Mouse (Mus musculus) CH12.LX (cell line): ENCODE data around the gene Hist1h2ag. TPM values are rescaled to one million over a fixed set of nuclear protein-coding genes. Genes with fewer than 3 reads are reported as not detected.

Experiments used
- DNase-seq: peaks from one replicate; pipeline ENCODE4 v3.0.0-alpha.2; 2013; ENCODE audit errors: extremely low read depth
- H3K27ac ChIP-seq: 2 replicates; pipeline ENCODE4 v1.5.1; 2012; ENCODE audit warnings: low read depth, mild to moderate bottlenecking, control low read depth, moderate library complexity; ENCODE audit not compliant: insufficient read depth
- H3K27me3 ChIP-seq: replicated peaks from 2 replicates; pipeline ENCODE3; 2012; ENCODE audit warnings: inconsistent platforms
- H3K36me3 ChIP-seq, 2 experiments: replicated peaks in 1 of 2; 2 replicates each; pipeline versions ENCODE3 to v1.6.1; 2012; ENCODE audit warnings: inconsistent platforms in 1 of 2, low read length in 1 of 2, mild to moderate bottlenecking in 1 of 2, mixed read lengths in 1 of 2, moderate library complexity in 1 of 2; ENCODE audit not compliant: control insufficient read depth in 1 of 2, insufficient read depth in 1 of 2
- H3K4me1 ChIP-seq, 2 experiments: 2 replicates each; pipeline ENCODE4 v1.6.1; 2012; ENCODE audit warnings: inconsistent platforms in 1 of 2, moderate library complexity in 1 of 2; ENCODE audit not compliant: insufficient read depth in 2 of 2, control insufficient read depth in 1 of 2
- H3K4me2 ChIP-seq: 2 replicates; pipeline ENCODE4 v1.6.1; 2012; ENCODE audit warnings: low read depth, mild to moderate bottlenecking, control low read depth; ENCODE audit not compliant: poor library complexity, insufficient read depth, severe bottlenecking
- H3K4me3 ChIP-seq, 3 experiments: fragments of 150-350 bp in 1 of 3; sonication (generic) in 1 of 3; replicated peaks in 1 of 3; 2 replicates each; pipeline versions ENCODE3 to v1.5.1; 2011 to 2012; ENCODE audit warnings: low read depth in 2 of 3, low read length in 2 of 3, mild to moderate bottlenecking in 2 of 3, moderate library complexity in 2 of 3, control low read depth in 1 of 3, improper control_type of control experiment in 1 of 3, inconsistent platforms in 1 of 3, mixed read lengths in 1 of 3; ENCODE audit not compliant: poor library complexity in 1 of 3
- H3K79me2 ChIP-seq: replicated peaks from 2 replicates; pipeline ENCODE4 v1.6.1; 2012; ENCODE audit warnings: mild to moderate bottlenecking, moderate library complexity; ENCODE audit not compliant: control insufficient read depth, poor library complexity, insufficient read depth, severe bottlenecking; ENCODE audit errors: extremely low read depth
- H3K9ac ChIP-seq: 2 replicates; pipeline ENCODE4 v1.6.1; 2012; ENCODE audit warnings: low read depth, mild to moderate bottlenecking, control low read depth, moderate library complexity; ENCODE audit not compliant: insufficient read depth
- H3K9me3 ChIP-seq: replicated peaks from 2 replicates; pipeline ENCODE3; 2012; ENCODE audit warnings: low read length, inconsistent platforms, mixed read lengths
- CHD1 ChIP-seq: IDR thresholded peaks from 2 replicates; pipeline ENCODE4 v1.6.1; 2012; ENCODE audit warnings: low read depth, low read length, improper control_type of control experiment, inconsistent platforms
- E2F4 ChIP-seq: IDR thresholded peaks from 2 replicates; pipeline ENCODE4 v1.6.1; 2011; ENCODE audit warnings: low read depth, low read length, improper control_type of control experiment; ENCODE audit not compliant: insufficient replicate concordance
- EP300 ChIP-seq: IDR thresholded peaks from 2 replicates; pipeline ENCODE4 v1.6.1; 2011; ENCODE audit warnings: low read length, improper control_type of control experiment
- KAT2A ChIP-seq: IDR thresholded peaks from 2 replicates; pipeline ENCODE4 v1.6.1; 2012; ENCODE audit warnings: low read length, improper control_type of control experiment, inconsistent platforms; ENCODE audit not compliant: insufficient replicate concordance
- MAX ChIP-seq: IDR thresholded peaks from 2 replicates; pipeline ENCODE4 v1.6.1; 2011; ENCODE audit warnings: low read length, improper control_type of control experiment
- MEF2A ChIP-seq: IDR thresholded peaks from 2 replicates; pipeline ENCODE4 v1.6.1; 2014; ENCODE audit warnings: low read depth, mild to moderate bottlenecking, inconsistent platforms, low read length, improper control_type of control experiment, borderline replicate concordance
- MYC ChIP-seq: IDR thresholded peaks from 2 replicates; pipeline ENCODE4 v1.6.1; 2011; ENCODE audit warnings: low read depth, mild to moderate bottlenecking, improper control_type of control experiment, low read length
- RAD21 ChIP-seq: IDR thresholded peaks from 2 replicates; pipeline ENCODE4 v1.6.1; 2011; ENCODE audit warnings: low read depth, mild to moderate bottlenecking, low read length, improper control_type of control experiment, moderate library complexity
- TCF12 ChIP-seq: IDR thresholded peaks from 2 replicates; pipeline ENCODE4 v1.6.1; 2014; ENCODE audit warnings: low read depth, mild to moderate bottlenecking, inconsistent platforms, low read length, improper control_type of control experiment
- USF1 ChIP-seq: IDR thresholded peaks from 2 replicates; pipeline ENCODE4 v1.6.1; 2014; ENCODE audit warnings: low read depth, mild to moderate bottlenecking, inconsistent platforms, low read length, improper control_type of control experiment
- ZC3H11A ChIP-seq: IDR thresholded peaks from 2 replicates; pipeline ENCODE4 v1.6.1; 2012; ENCODE audit warnings: low read depth, mild to moderate bottlenecking, inconsistent platforms, low read length, improper control_type of control experiment
- ZMIZ1 ChIP-seq: IDR thresholded peaks from 2 replicates; pipeline ENCODE4 v1.6.1; 2012; ENCODE audit warnings: low read depth, mild to moderate bottlenecking, inconsistent platforms, low read length, improper control_type of control experiment
- ZNF384 ChIP-seq: IDR thresholded peaks from 2 replicates; pipeline ENCODE4 v1.6.1; 2012; ENCODE audit warnings: low read depth, low read length, improper control_type of control experiment, inconsistent platforms
- dilution Hi-C: fragments of 300-500 bp; cut with MboI; formaldehyde crosslinking; loops from 2 replicates; pipeline ENCODE4 v1.14.3; 2020; ENCODE audit warnings: low sequenced_read_pairs; ENCODE audit not compliant: extremely low pct_unique_long_range_greater_than_20kb, extremely low pct_ligation_motif_present
- in situ Hi-C: fragments of 300-500 bp; cut with MboI; formaldehyde crosslinking; loops from 3 replicates; pipeline ENCODE4 v1.14.3; 2019; ENCODE audit warnings: low sequenced_read_pairs, low pct_ligation_motif_present, low pct_unique_long_range_greater_than_20kb, mixed read lengths
- polyA plus RNA-seq: library from polyadenylated mRNA; unstranded; fragments of >175 nt; gene quantifications from 2 replicates; pipeline ENCODE4 v1.2.1, GENCODE M21; 2012; ENCODE audit warnings: low read depth; ENCODE audit not compliant: insufficient read length
- total RNA-seq, 2 experiments: library from RNA; depleted of rRNA; stranded (reverse); fragments of 300-350 nt in 1 of 2; fragments of >200 nt in 1 of 2; gene quantifications; 2 replicates each; pipeline ENCODE4 v1.2.3; 2012 to 2014

The Hist1h2ag gene
- total and polyA plus RNA-seq, 3 experiments, result 7.3 to 576 (median 22.0) TPM

DNA sequence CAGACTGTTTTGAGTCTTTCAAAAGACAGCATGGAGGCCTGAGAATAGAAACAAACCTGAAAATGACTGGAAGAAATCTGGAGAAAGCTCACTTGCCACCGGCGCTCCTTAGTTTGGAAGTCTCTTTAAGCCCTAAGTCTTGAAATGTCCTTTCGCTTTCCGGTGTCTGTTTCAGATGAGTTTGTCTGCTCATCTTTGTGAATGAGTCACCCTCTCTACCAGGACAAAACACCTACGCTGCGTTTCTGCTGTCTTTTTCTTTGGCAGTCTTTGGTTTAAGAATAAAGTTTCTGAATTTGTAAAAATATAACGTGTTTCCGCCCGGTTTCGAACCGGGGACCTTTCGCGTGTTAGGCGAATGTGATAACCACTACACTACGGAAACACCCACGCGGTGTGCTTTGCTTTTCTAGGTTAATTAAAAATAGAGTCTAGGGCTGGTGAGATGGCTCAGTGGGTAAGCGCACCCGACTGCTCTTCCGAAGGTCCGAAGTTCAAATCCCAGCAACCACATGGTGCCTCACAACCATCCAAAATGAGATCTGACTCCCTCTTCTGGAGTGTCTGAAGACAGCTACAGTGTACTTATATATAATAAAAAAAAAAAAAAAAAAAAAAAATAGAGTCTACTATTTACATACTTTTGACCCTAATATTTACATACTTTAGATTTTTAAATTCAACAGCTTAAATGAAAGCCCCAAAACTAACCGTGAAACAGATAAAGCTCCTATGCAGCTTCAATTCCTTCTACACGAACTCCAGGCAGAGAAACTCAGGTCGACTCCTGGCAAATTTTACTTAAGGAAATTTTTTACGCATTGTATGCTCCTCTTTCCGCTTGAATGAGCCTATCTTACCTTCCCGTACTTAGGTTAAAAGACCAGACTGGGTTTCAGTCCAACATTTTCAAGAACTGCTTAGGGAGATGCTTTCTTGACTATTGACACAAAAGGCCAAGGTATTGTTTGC is 27.0 kb downstream of the Hist1h2ag start (continued):
- TF ChIP-seq TCF12, result no peak

DNA sequence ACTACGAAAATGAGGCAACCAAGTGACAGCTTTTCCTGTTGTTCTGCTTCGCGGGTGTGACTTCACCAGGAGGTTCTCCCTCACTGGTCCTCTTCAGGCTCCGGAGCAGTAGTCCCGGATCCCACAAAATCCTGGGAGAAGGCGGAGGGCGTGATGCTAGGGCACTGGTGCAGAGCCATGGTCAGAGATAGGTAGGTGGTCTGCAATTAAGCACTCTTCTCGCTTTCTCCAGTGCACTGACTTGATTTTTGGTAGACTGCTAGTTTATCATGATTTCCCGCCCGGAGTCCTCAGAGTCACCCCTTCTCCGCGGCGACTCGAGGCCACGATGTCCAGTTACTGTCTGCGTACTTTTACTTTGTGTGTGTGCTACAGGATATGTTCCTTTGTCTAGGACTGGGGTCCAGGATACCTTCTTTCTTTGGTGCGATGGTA is 28.3 kb downstream of the Hist1h2ag start:
- TF ChIP-seq MAX, result 0 out of 2 replicates have a peak, but pooled peaks have one; percentile 14
- no peak for TF ChIP-seq EP300
- Histone ChIP-seq H3K9ac (no peak overlapping the region), H3K4me1 (peaks cover 0 to 12% of the 10 kb centered on the region in 2 experiments; a peak in 2 of 4 replicates), H3K4me2 (peak overlapping the region; percentile 31), H3K27me3 (peaks cover 58% of the 10 kb centered on the region), H3K4me3 (peak overlapping the region in 1 of 3 experiments; percentile 7), H3K27ac (no peak overlapping the region), H3K9me3 (no peaks in the 10 kb centered on the region), H3K79me2 (no peaks in the 10 kb centered on the region), H3K36me3 (no peaks in the 10 kb centered on the region)
- dilution Hi-C loops (no loop called here), in situ Hi-C loops (loop anchor here (25.0 kb wide), 1 partner anchor 602 kb away; the partner anchor contains the start of gene Zkscan3)
- no peak for DNase-seq

- no peak for TF ChIP-seq KAT2A
- TF ChIP-seq RAD21, result no peak
- no peak for TF ChIP-seq ZC3H11A
- TF ChIP-seq TCF12, result no peak
- TF ChIP-seq CHD1, result no peak
- TF ChIP-seq USF1, result no peak
- TF ChIP-seq ZMIZ1, result no peak
- TF ChIP-seq E2F4, result no peak
- TF ChIP-seq ZNF384, result no peak
- no peak for TF ChIP-seq MYC
- no peak for TF ChIP-seq MAX
- no peak for TF ChIP-seq MEF2A
- Histone ChIP-seq H3K36me3 (no peaks in the 10 kb centered on the region), H3K4me2 (peak overlapping the region; percentile 71), H3K9ac (0 out of 2 replicates have a peak overlapping the region, but pooled peaks have one; percentile 19), H3K4me3 (peak overlapping the region in 1 of 3 experiments; percentile 23), H3K9me3 (no peaks in the 10 kb centered on the region), H3K27ac (no peak overlapping the region), H3K79me2 (no peaks in the 10 kb centered on the region), H3K27me3 (peaks cover 63% of the 10 kb centered on the region), H3K4me1 (peaks cover 0 to 14% of the 10 kb centered on the region in 2 experiments; a peak in 2 of 4 replicates)
- DNase-seq, result no peak
- dilution Hi-C loops, result no loop called here
- in situ Hi-C loops, result loop anchor here (25.0 kb wide), 1 partner anchor 601 kb away; the partner anchor contains the start of gene Zkscan3
Observed at GRCm38 (mm10) chr13:22013716-22014115, 29.0 kb downstream of the Hist1h2ag start.
